Mouse (Mus musculus) intestine, embryonic 15.5 days (tissue): ENCODE data around the gene Pnpla6. TPM values are rescaled to one million over a fixed set of nuclear protein-coding genes. Genes with fewer than 3 reads are reported as not detected.

Source experiments
- ATAC-seq: fragments of 200-750 bp; cut with Nextera tagmentation; 2 replicates; pipeline ENCODE4 v1.8.0; 2017; ENCODE audit warnings: moderate TSS enrichment, moderate library complexity
- H3K27ac ChIP-seq: fragments of 300-500 bp; sonication (generic); 2 replicates; pipeline ENCODE4 v1.5.1; 2015; ENCODE audit warnings: mild to moderate bottlenecking, inconsistent platforms
- H3K27me3 ChIP-seq: fragments of 300-500 bp; sonication (generic); replicated peaks from 2 replicates; pipeline ENCODE4 v1.6.1; 2015; ENCODE audit warnings: inconsistent platforms
- H3K36me3 ChIP-seq: fragments of 300-500 bp; sonication (generic); 2 replicates; pipeline ENCODE4 v1.6.1; 2015; ENCODE audit warnings: inconsistent platforms
- H3K4me1 ChIP-seq: fragments of 300-500 bp; sonication (generic); replicated peaks from 2 replicates; pipeline ENCODE4 v1.6.1; 2015; ENCODE audit warnings: inconsistent platforms
- H3K4me2 ChIP-seq: fragments of 300-500 bp; sonication (generic); replicated peaks from 2 replicates; pipeline ENCODE4 v1.6.1; 2015; ENCODE audit warnings: mild to moderate bottlenecking, inconsistent platforms
- H3K4me3 ChIP-seq: fragments of 300-500 bp; sonication (generic); replicated peaks from 2 replicates; pipeline ENCODE4 v1.5.1; 2015; ENCODE audit warnings: inconsistent platforms
- H3K9ac ChIP-seq: fragments of 300-500 bp; sonication (generic); 2 replicates; pipeline ENCODE4 v1.6.1; 2015; ENCODE audit warnings: inconsistent platforms
- H3K9me3 ChIP-seq: fragments of 300-500 bp; sonication (generic); 2 replicates; pipeline ENCODE4 v1.6.1; 2016; ENCODE audit warnings: inconsistent platforms
- WGBS: fragments of 180-500 bp; shearing (Covaris S2); methylation state at CpG from one replicate; pipeline ENCODE4 v1.1.7; 2015; 5-methylcytosine and 5-hydroxymethylcytosine counted together
- polyA plus RNA-seq: library from polyadenylated mRNA; unstranded; fragments of >200 nt; fragmentation: Nextera tagmentation; extraction: Ambion mirVana; gene quantifications from 2 replicates; pipeline ENCODE4 v1.2.1, GENCODE M21; 2015

Gene Pnpla6
- polyA plus RNA-seq, 1 experiment from 2014 or later: 34.4 TPM

DNA sequence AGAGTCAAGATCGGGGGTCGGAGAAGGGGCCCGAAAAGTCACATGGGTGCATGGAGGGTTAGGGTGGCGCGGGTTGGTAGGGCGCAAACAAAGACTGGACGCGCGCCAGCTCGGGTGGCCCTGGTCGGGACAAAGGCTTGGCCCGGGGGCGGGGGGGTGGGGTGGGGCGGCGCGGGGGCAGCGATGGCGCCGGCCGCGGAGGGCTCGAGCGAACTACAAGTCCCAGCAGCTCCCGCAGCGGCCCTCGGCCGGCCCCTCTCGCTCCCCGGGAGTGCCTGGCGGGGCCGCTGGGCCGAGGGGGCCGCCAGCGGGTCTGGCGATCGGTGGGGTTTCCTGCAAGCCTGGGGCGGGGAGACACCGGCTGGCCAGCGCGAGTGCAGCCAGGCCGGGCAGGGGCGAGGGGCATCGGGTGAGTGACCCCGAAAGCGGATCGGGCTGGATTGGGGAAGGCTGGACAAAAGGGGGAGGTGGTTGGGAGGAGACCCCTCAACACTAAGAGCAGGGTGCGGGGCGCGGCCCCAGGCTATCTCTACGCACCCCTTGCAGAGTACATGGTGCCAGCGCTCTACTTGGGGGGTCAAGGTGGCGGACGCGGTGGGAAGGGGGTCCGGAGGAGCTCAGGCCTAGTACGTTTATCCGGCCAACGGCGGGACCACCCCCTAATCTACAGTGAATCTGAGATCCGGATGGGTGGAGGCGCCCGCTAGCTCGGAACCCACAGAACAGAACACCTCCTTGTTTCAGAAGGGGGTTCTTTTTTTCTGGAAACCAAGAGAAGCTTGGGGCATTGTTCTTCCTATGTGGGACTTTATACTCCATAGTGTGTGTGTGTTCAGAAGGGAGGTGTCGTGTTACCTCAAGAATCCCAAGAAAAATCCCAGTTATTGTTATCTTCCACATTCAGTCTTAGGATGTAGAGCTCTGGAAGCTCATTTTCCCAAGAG, 22.0 kb upstream of the Pnpla6 start, which contains the start of gene Zfp358:
Zfp358 (plus strand) TSS at position 238 of the 944 bp plus-strand sequence.
- H3K4me1 ChIP-seq: peaks cover 6% of the 10 kb centered on the region; the same call in 1 of the 2 replicates
- WGBS: under 1% methylated on average over 53 of the region's 64 CpGs
- peak within 1 kb of the TSS; percentile 83 for H3K27ac ChIP-seq
- H3K9me3 ChIP-seq: no peaks in the 10 kb centered on the region
- H3K4me3 ChIP-seq: peak within 1 kb of the TSS; percentile 79
- H3K36me3 ChIP-seq: peaks cover 18% of the 10 kb centered on the region
- peak within 1 kb of the TSS; percentile 66 for H3K4me2 ChIP-seq
- ATAC-seq: peak; percentile 94
- H3K9ac ChIP-seq: peak within 1 kb of the TSS; percentile 95
- H3K27me3 ChIP-seq: no peaks in the 10 kb centered on the region

GRCm38 (mm10) chr8:3493845-3494208, 21.4 kb upstream of the Pnpla6 start:
- Histone ChIP-seq H3K4me1 (peaks cover 6% of the 10 kb centered on the region; the same call in 1 of the 2 replicates), H3K4me3 (peak overlapping the region; percentile 79), H3K9ac (peak overlapping the region; percentile 95), H3K4me2 (peak overlapping the region; percentile 66), H3K36me3 (peaks cover 18% of the 10 kb centered on the region), H3K9me3 (no peaks in the 10 kb centered on the region), H3K27ac (peak overlapping the region; percentile 83; the same call in 1 of the 2 replicates), H3K27me3 (no peaks in the 10 kb centered on the region)
- ATAC-seq: peak; percentile 8; the same call in 1 of the 2 replicates
- 31% methylated on average over 6 of the region's 6 CpGs for WGBS

DNA sequence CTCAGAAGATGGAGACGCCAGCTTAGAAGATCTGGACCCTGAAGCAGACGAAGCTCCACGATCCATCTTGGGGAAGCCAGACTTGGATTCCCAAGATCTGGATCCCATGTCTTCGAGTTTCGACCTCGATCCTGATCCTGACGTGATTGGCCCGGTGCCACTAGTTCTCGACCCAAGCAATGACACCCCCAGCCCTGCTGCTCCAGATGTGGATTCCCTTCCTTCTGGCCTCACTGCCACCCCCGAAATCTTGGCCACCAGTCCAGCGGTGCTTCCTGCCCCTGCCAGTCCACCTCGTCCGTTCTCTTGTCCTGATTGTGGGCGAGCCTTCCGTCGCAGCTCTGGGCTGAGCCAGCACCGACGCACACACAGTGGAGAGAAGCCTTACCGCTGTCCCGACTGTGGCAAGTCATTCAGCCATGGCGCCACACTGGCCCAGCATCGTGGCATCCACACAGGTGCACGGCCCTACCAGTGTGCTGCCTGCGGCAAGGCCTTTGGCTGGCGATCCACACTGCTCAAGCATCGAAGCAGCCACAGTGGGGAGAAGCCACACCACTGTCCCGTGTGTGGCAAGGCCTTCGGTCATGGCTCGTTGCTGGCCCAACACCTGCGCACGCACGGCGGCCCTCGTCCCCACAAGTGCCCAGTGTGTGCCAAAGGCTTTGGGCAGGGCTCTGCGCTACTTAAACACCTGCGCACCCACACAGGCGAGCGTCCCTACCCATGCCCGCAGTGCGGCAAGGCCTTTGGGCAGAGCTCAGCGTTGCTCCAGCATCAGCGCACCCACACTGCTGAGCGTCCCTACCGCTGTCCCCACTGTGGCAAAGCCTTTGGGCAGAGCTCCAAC, 19.4 kb upstream of the Pnpla6 start:
- no peak for ATAC-seq
- H3K9me3 ChIP-seq: no peaks in the 10 kb centered on the region
- H3K4me3 ChIP-seq: no peak overlapping the region
- peaks cover 18% of the 10 kb centered on the region for H3K36me3 ChIP-seq
- H3K4me1 ChIP-seq: peaks cover 9% of the 10 kb centered on the region; the same call in 1 of the 2 replicates
- H3K27ac ChIP-seq: no peak overlapping the region
- no peak overlapping the region for H3K9ac ChIP-seq
- no peaks in the 10 kb centered on the region for H3K27me3 ChIP-seq
- 96% methylated on average over 44 of the region's 44 CpGs for WGBS
- no peak overlapping the region for H3K4me2 ChIP-seq

GRCm38 (mm10) chr8:3496428-3496748, 18.8 kb upstream of the Pnpla6 start:
- Histone ChIP-seq H3K4me1 (peaks cover 12% of the 10 kb centered on the region), H3K27me3 (no peaks in the 10 kb centered on the region), H3K9me3 (no peaks in the 10 kb centered on the region), H3K4me2 (no peak overlapping the region), H3K4me3 (no peak overlapping the region), H3K27ac (no peak overlapping the region), H3K9ac (no peak overlapping the region), H3K36me3 (peaks cover 18% of the 10 kb centered on the region)
- 90% methylated on average over 15 of the region's 15 CpGs for WGBS
- ATAC-seq: no peak

DNA sequence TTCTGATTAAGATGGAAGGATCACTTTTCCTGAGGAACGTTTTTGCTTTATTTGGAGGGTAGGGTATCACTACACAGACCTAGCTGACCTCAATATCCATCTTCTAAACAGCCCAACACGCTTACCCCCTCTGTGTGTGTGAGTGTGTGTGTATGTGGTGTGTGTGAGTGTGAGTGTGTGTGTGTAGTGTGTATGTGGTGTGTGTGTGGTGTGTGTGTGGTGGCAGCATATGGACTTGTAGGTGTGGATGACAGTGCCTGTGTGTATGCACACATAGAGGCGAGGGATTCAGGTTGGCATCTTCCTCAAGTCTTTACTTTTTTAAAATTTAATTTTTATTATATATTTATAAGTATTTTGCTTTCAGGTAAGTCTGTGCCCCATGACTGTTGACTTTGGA, 16.6 kb upstream of the Pnpla6 start:
- Histone ChIP-seq H3K4me1 (peaks cover 12% of the 10 kb centered on the region), H3K9me3 (no peaks in the 10 kb centered on the region), H3K4me2 (no peak overlapping the region), H3K27ac (no peak overlapping the region), H3K9ac (no peak overlapping the region), H3K27me3 (no peaks in the 10 kb centered on the region), H3K36me3 (peaks cover 18% of the 10 kb centered on the region), H3K4me3 (no peak overlapping the region)
- ATAC-seq: no peak
- WGBS: 87% methylated on average over 3 of the region's 3 CpGs

DNA sequence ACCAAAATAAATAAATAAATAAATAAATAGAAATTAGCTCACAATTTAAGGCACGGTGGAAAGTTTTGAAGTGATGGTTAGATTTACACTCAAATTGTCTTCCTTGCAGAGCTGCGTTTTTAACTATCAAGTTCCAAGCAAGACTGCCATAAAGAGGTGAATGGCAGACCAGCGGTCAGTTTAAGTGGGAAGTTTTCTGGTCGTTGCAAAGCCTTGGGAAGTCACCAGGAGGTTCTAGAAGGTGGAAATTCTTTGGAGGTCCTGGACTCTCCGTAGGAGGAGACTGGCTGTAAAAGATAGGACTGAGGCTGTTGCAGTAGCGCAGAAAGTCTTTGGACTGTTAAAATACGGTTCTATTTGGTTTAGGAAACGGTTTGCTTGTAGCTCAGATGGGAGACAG, 15.4 kb upstream of the Pnpla6 start:
- Histone ChIP-seq H3K4me2 (peak overlapping the region; percentile 70), H3K36me3 (peaks cover 17% of the 10 kb centered on the region), H3K9ac (peak overlapping the region; percentile 57), H3K27me3 (no peaks in the 10 kb centered on the region), H3K4me1 (peaks cover 6% of the 10 kb centered on the region), H3K9me3 (no peaks in the 10 kb centered on the region), H3K27ac (peak overlapping the region; percentile 82), H3K4me3 (peak overlapping the region; percentile 86)
- 1% methylated on average over 8 of the region's 8 CpGs for WGBS
- peak; percentile 29 for ATAC-seq

- Histone ChIP-seq H3K9me3 (no peaks in the 10 kb centered on the region), H3K9ac (peak within 1 kb of the TSS; percentile 74), H3K27ac (peak within 1 kb of the TSS; percentile 82), H3K4me2 (peak within 1 kb of the TSS; percentile 70), H3K4me3 (peak within 1 kb of the TSS; percentile 86), H3K4me1 (peaks cover 6% of the 10 kb centered on the region), H3K27me3 (no peaks in the 10 kb centered on the region), H3K36me3 (peaks cover 13% of the 10 kb centered on the region)
- WGBS: under 1% methylated on average over 70 of the region's 70 CpGs
- ATAC-seq: peak; percentile 93
Measured at GRCm38 (mm10) chr8:3500235-3501090, 14.7 kb upstream of the Pnpla6 start, which contains the start of gene Mcoln1. TSS of gene Mcoln1 (plus strand) at chr8:3500457.

- Histone ChIP-seq H3K4me1 (peaks cover 6% of the 10 kb centered on the region), H3K27ac (no peak overlapping the region), H3K27me3 (no peaks in the 10 kb centered on the region), H3K9ac (peak overlapping the region; percentile 15), H3K4me2 (no peak overlapping the region), H3K4me3 (no peak overlapping the region), H3K9me3 (no peaks in the 10 kb centered on the region), H3K36me3 (peaks cover 13% of the 10 kb centered on the region)
- no peak for ATAC-seq
- WGBS: 59% methylated on average over 4 of the region's 4 CpGs
Measured at GRCm38 (mm10) chr8:3502217-3502616, 13.0 kb upstream of the Pnpla6 start.

DNA sequence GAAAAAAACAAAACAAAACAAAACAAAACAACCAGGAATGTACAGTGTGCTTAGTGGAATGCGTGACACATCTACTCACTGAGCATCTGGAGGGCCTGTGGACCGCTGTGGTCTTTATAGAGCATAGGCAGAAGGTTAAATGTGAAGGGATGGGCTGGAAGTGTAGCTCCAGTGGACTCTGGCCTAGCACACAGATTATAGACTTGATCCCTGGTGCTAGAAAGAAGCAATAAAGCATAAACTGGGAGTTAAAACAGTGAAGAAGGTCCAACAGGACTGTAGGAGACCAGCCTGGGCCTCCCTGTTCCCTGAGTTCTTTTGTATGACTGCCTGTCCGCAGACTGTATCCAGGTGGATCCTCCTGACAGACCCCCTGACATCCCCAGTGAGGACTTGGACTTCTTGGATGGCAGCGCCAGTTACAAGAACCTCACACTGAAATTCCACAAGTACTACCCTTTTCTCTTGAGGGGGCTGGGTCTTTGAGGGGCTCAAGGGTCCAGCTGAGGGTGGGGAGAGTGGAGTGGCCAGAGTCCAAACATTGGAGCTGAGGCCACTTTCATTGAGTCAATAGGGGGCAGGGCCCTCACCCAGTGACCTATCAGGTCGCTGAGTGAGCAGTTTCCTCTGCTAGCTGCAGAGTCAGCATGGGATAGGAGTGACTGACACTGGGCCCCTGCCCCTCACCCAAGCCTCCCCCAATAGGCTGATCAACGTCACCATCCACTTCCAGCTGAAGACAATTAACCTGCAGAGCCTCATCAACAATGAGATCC, 7.0 kb upstream of the Pnpla6 start:
- no peak overlapping the region for H3K4me3 ChIP-seq
- no peak overlapping the region for H3K27ac ChIP-seq
- H3K4me1 ChIP-seq: no peaks in the 10 kb centered on the region
- no peaks in the 10 kb centered on the region for H3K27me3 ChIP-seq
- no peak overlapping the region for H3K4me2 ChIP-seq
- WGBS: 87% methylated on average over 6 of the region's 6 CpGs
- peaks cover 20% of the 10 kb centered on the region for H3K36me3 ChIP-seq
- no peaks in the 10 kb centered on the region for H3K9me3 ChIP-seq
- H3K9ac ChIP-seq: no peak overlapping the region
- peak; percentile 83 for ATAC-seq

DNA sequence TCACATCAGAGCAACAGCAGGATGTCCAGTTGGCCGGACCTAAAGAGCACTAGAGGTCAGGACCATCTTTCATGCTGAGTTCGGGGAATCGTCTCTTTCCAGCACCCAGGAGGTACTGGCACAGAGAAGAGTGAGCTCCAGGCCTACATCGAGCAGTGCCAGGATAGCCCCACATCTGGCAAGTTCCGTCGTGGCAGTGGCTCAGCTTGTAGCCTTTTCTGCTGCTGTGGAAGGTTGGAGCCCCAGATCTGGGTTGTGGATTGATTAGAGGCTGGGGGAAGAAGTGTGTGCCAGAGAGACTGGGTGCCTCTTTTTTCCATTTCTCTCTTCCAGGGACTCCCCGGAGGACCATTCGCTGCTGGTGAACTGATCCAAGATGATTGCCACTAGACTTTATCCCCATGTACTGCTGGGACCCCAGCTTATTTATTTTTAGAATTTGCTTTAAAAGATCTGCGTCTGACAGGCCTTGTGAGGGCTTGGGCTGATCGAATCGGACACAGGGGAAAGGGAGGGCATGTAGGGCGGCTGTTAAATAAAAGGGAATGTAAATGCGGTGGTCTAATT, 420 bp upstream of the Pnpla6 start:
- Histone ChIP-seq H3K9me3 (no peaks in the 10 kb centered on the region), H3K4me2 (peak overlapping the region; percentile 89), H3K9ac (no peak overlapping the region), H3K4me3 (peak overlapping the region; percentile 61), H3K27ac (no peak overlapping the region), H3K36me3 (peaks cover 4% of the 10 kb centered on the region; the same call in 1 of the 2 replicates), H3K27me3 (no peaks in the 10 kb centered on the region), H3K4me1 (no peaks in the 10 kb centered on the region; the same call in 1 of the 2 replicates)
- WGBS: 32% methylated on average over 13 of the region's 13 CpGs
- no peak for ATAC-seq
